Mouse (Mus musculus) ES-Bruce4 (cell line): ENCODE data around the gene Clasp1. TPM values are rescaled to one million over a fixed set of nuclear protein-coding genes. Genes with fewer than 3 reads are reported as not detected.

Source experiments
- H3K27ac ChIP-seq: 2 replicates; pipeline ENCODE4 v1.5.1; 2012; ENCODE audit warnings: low read length, inconsistent platforms; ENCODE audit not compliant: insufficient read depth
- H3K27me3 ChIP-seq: 2 replicates; pipeline ENCODE4 v1.6.1; 2012; ENCODE audit warnings: mild to moderate bottlenecking, low read length, inconsistent platforms; ENCODE audit not compliant: control insufficient read depth, poor library complexity, insufficient read depth, severe bottlenecking
- H3K36me3 ChIP-seq: 2 replicates; pipeline ENCODE4 v1.6.1; 2012; ENCODE audit warnings: inconsistent platforms, mild to moderate bottlenecking, low read length, moderate library complexity; ENCODE audit not compliant: control insufficient read depth, poor library complexity, insufficient read depth, severe bottlenecking
- H3K4me1 ChIP-seq: one replicate; pipeline ENCODE4 v1.8.1; 2011; ENCODE audit warnings: low read length; ENCODE audit not compliant: control insufficient read depth, insufficient read depth
- H3K4me3 ChIP-seq: 2 replicates; pipeline ENCODE4 v1.5.1; 2011; ENCODE audit warnings: low read depth, mild to moderate bottlenecking, low read length
- H3K9ac ChIP-seq: 2 replicates; pipeline ENCODE4 v1.6.1; 2012; ENCODE audit warnings: low read depth, mild to moderate bottlenecking, inconsistent platforms; ENCODE audit not compliant: poor library complexity, severe bottlenecking
- H3K9me3 ChIP-seq: replicated peaks from 2 replicates; pipeline ENCODE4 v1.6.1; 2012; ENCODE audit warnings: mild to moderate bottlenecking, low read length, inconsistent platforms; ENCODE audit not compliant: control insufficient read depth, poor library complexity, insufficient read depth, severe bottlenecking
- CTCF ChIP-seq: IDR thresholded peaks from one replicate; pipeline ENCODE4 v1.8.1; 2011; ENCODE audit warnings: low read depth, low read length
- EP300 ChIP-seq: IDR thresholded peaks from 2 replicates; pipeline ENCODE4 v1.6.1; 2011; ENCODE audit warnings: low read depth, low read length; ENCODE audit not compliant: insufficient read depth
- POLR2A ChIP-seq: IDR thresholded peaks from one replicate; pipeline ENCODE4 v1.8.1; 2011; ENCODE audit warnings: low read length; ENCODE audit not compliant: insufficient read depth
- polyA plus RNA-seq: library from polyadenylated mRNA; stranded (reverse); fragments of >200 nt; gene quantifications from 2 replicates; pipeline ENCODE4 v1.2.4, GENCODE M21; 2011; ENCODE audit warnings: low read depth; ENCODE audit not compliant: missing spikeins, insufficient read depth, insufficient read length

Gene Clasp1
- polyA plus RNA-seq, 1 experiment = 81.0 TPM

- Histone ChIP-seq H3K9ac (no peak overlapping the region), H3K27ac (peak overlapping the region; percentile 96)
- TF ChIP-seq POLR2A (no peak), EP300 (peak; percentile 95)
These were observed 253.6 kb downstream of the Clasp1 start for GRCm38 (mm10) chr1:118642296-118642999.

GRCm38 (mm10) chr1:118643138-118643979 lies 254.5 kb downstream of the Clasp1 start:
- peak overlapping the region; percentile 96 for H3K27ac ChIP-seq

More at GRCm38 (mm10) chr1:118642296-118642999, 253.6 kb downstream of the Clasp1 start:
- H3K27me3 ChIP-seq = no peaks in the 10 kb centered on the region
- H3K4me3 ChIP-seq = no peak overlapping the region
- H3K9me3 ChIP-seq = no peaks in the 10 kb centered on the region; the same call in 1 of the 2 replicates
- peaks cover 17% of the 10 kb centered on the region for H3K36me3 ChIP-seq
- H3K4me1 ChIP-seq = peaks cover 5% of the 10 kb centered on the region

DNA sequence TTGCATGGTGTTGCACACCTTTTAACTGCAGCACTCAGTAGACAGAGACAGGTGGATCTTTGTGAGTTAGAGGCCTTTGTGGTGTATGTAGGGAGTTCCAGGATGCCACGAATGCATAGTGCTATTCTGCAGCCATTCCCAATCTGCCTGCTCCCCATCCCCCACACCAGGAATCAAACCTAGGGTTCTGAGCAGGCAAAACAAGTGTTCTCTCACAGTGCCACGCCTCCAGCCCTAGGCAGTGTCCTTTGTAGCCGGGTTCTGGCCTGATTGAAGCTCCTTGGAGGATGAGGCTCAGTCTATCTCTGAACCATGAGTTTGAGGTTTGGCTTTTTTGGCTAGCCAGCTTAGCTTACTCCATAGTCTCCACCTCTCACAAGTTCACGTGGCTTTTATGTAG lies 256.8 kb downstream of the Clasp1 start:
- Histone ChIP-seq H3K27me3 (no peaks in the 10 kb centered on the region), H3K9ac (0 out of 2 replicates have a peak overlapping the region, but pooled peaks have one; percentile 69), H3K9me3 (no peaks in the 10 kb centered on the region), H3K4me1 (peaks cover 20% of the 10 kb centered on the region), H3K27ac (peak overlapping the region; percentile 98), H3K4me3 (no peak overlapping the region), H3K36me3 (peaks cover 2% of the 10 kb centered on the region; the same call in 1 of the 2 replicates)
- TF ChIP-seq EP300 (peak; percentile 100), CTCF (no peak)

More at GRCm38 (mm10) chr1:118643138-118643979, 254.5 kb downstream of the Clasp1 start:
- TF ChIP-seq POLR2A (no peak), CTCF (no peak), EP300 (no peak)
- H3K4me3 ChIP-seq = no peak overlapping the region
- no peaks in the 10 kb centered on the region for H3K27me3 ChIP-seq
- peaks cover 5% of the 10 kb centered on the region for H3K4me1 ChIP-seq
- H3K9me3 ChIP-seq = no peaks in the 10 kb centered on the region; the same call in 1 of the 2 replicates
- peaks cover 9% of the 10 kb centered on the region for H3K36me3 ChIP-seq
- H3K9ac ChIP-seq = no peak overlapping the region

DNA sequence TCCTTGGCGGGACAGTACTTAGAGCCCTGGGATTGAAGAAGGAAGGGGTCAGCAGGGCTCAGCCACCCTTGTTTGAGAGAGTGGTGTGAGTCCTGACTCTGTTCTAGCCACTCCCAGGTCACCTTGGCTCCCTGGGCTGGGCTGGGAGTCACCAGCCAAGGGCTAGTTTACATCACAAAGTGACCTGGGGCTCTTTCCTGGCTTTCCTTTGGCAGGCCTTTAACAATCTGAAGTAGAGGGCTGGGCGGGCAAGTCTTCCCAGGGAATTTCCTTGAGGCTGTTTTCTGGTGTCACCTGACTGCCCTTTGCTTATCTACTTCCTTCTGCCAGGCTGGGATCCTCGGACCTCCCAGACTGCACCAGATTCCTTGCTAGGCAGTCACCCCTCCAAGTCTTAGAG lies 259.2 kb downstream of the Clasp1 start:
- Histone ChIP-seq H3K9me3 (no peaks in the 10 kb centered on the region), H3K4me1 (peaks cover 21% of the 10 kb centered on the region), H3K4me3 (no peak overlapping the region), H3K36me3 (peaks cover 6% of the 10 kb centered on the region; the same call in 1 of the 2 replicates), H3K27me3 (no peaks in the 10 kb centered on the region), H3K9ac (peak overlapping the region; percentile 69; the same call in 1 of the 2 replicates), H3K27ac (peak overlapping the region; percentile 99)
- TF ChIP-seq CTCF (no peak), EP300 (peak; percentile 100)

DNA sequence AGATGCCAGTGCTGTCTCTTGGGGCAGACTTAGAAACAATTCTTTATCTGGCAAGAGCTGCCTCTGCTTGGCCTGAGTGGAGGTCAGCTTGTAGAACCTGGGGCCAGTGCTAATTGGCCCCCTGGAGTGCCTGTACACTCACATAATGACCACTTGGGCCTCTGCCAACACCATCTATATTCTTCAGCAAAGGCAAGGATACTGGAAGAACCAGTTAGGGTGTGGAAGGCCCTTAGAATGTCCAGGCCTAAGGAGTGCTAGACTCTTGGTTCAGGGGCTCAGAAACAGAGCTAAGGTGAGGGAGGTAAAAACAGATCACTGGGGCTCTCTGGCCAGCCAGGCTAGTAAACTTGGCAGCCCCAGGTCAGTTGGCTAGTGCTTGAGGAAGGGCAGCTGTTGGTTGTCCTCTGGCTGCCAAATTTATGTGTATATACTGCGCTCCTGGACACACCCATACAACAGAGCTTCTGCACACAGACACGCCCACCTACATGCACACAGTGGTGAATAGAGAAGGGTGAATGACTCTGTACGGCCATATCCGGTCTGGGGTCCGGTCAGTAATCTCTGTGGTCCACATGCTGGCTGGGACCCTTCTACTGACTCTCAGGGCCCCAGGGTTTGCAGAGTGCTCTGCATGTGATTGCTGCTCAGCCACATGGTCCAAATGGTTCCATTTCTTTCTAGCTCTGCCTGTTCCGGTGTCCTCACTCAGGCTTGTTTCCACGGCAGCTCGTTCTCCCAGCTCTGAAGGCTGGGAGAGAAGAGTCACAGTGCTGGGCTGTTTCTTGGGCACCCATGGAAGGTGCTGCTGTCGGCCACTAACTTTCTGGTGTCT lies 261.3 kb downstream of the Clasp1 start:
- Histone ChIP-seq H3K27ac (peak overlapping the region; percentile 99), H3K4me3 (peak overlapping the region; percentile 11), H3K9me3 (no peaks in the 10 kb centered on the region), H3K27me3 (no peaks in the 10 kb centered on the region), H3K9ac (peak overlapping the region; percentile 74), H3K4me1 (peaks cover 21% of the 10 kb centered on the region), H3K36me3 (peaks cover 26% of the 10 kb centered on the region)
- TF ChIP-seq EP300 (peak; percentile 73; the same call in 1 of the 2 replicates), CTCF (no peak), POLR2A (no peak)
